Mouse (Mus musculus) megakaryocyte, embryonic 14.5 days (primary cell): ENCODE results near the gene Gm26938.

ENCODE experiments used
- FLI1 ChIP-seq: IDR thresholded peaks from 2 replicates; pipeline ENCODE4 v1.6.1; 2012; ENCODE audit warnings: low read length, inconsistent platforms, mixed read lengths
- GATA1 ChIP-seq: IDR thresholded peaks from 3 replicates; pipeline ENCODE4 v1.6.1; 2012; ENCODE audit warnings: mixed read lengths, low read length, inconsistent platforms, borderline replicate concordance

GRCm38 (mm10) chr5:139826357-139827055 lies at the start of gene Gm26938, which contains the start of gene Psmg3:
- TF ChIP-seq FLI1 (no peak; the same call in 1 of the 2 replicates), GATA1 (no peak)
